Mouse (Mus musculus): Measurements from ENCODE around the gene Gm47996. TPM values are rescaled to one million over a fixed set of nuclear protein-coding genes. Genes with fewer than 3 reads are reported as not detected.

Gm47996 gene
- polyA plus RNA-seq, 1 experiment, result 0.08 TPM

GRCm38 (mm10) chr1:151243332-151243731 lies 33.4 kb downstream of the Gm47996 start:
- no peak for DNase-seq (ENCODE audit: low read depth)
- TF ChIP-seq POLR2A (IDR thresholded peaks at IDR 0.05; ENCODE audit: borderline replicate concordance, extremely low read depth, insufficient read depth, insufficient read length, poor library complexity, severe bottlenecking), result no peak
- no peak for TF ChIP-seq CTCF (IDR thresholded peaks at IDR 0.05; ENCODE audit: borderline replicate concordance, extremely low read depth, insufficient read depth, insufficient read length)

GRCm38 (mm10) chr1:151244013-151244412 lies 34.1 kb downstream of the Gm47996 start:
- TF ChIP-seq CTCF (IDR thresholded peaks at IDR 0.05; ENCODE audit: borderline replicate concordance, extremely low read depth, insufficient read depth, insufficient read length) (no peak), POLR2A (IDR thresholded peaks at IDR 0.05; ENCODE audit: borderline replicate concordance, extremely low read depth, insufficient read depth, insufficient read length, poor library complexity, severe bottlenecking) (no peak)
- DNase-seq (ENCODE audit: low read depth), result no peak

DNA sequence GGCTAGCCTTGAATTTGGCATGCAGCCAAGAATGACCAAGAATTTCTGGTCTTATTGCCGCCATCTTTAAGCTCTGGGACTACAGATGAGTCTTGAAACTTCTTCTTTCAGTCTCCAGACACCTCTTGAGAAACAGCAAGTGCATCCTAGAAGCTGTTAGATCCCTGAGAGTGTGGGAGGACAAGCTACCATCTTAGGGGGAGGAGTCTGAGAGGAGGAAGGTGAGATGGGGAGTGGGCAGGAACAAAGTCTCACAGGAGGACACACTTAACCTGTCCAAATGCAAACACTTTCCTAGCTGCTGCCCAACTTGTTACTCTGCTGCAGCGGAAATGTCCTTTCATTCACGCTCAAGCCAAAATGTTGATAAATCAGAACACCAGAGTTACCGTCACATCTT lies 34.8 kb downstream of the Gm47996 start:
- no peak for DNase-seq (ENCODE audit: low read depth)
- no peak for TF ChIP-seq CTCF (IDR thresholded peaks at IDR 0.05; ENCODE audit: borderline replicate concordance, extremely low read depth, insufficient read depth, insufficient read length)
- no peak for TF ChIP-seq POLR2A (IDR thresholded peaks at IDR 0.05; ENCODE audit: borderline replicate concordance, extremely low read depth, insufficient read depth, insufficient read length, poor library complexity, severe bottlenecking)

DNA sequence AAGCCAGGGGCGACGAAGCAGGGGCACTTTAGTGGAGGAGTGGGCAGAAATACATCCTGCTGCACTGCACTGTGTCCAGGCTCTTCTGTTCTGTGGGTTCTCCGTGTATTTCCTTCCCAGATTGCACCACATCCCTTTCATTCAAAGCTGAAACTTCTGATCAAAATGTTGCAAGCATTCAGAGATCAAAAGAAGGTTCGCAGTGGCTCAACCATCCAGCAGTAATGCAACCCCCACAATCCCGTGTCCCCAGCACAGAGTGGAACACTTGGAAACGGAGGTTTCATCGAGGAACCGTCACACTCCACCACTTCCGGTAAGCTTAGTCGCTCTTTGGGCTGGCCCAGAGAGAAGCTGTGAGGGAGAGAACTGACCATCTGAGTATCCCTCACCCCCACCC lies 35.2 kb downstream of the Gm47996 start:
- TF ChIP-seq CTCF (IDR thresholded peaks at IDR 0.05; ENCODE audit: borderline replicate concordance, extremely low read depth, insufficient read depth, insufficient read length), result no peak
- TF ChIP-seq POLR2A (IDR thresholded peaks at IDR 0.05; ENCODE audit: borderline replicate concordance, extremely low read depth, insufficient read depth, insufficient read length, poor library complexity, severe bottlenecking), result no peak

GRCm38 (mm10) chr1:151245846-151246245 lies 35.9 kb downstream of the Gm47996 start:
- TF ChIP-seq POLR2A (IDR thresholded peaks at IDR 0.05; ENCODE audit: borderline replicate concordance, extremely low read depth, insufficient read depth, insufficient read length, poor library complexity, severe bottlenecking), result no peak
- no peak for TF ChIP-seq CTCF (IDR thresholded peaks at IDR 0.05; ENCODE audit: borderline replicate concordance, extremely low read depth, insufficient read depth, insufficient read length)
- DNase-seq (ENCODE audit: low read depth), result no peak

More for the DNA sequence above, 35.2 kb downstream of the Gm47996 start:
- no peak for DNase-seq (ENCODE audit: low read depth)

DNA sequence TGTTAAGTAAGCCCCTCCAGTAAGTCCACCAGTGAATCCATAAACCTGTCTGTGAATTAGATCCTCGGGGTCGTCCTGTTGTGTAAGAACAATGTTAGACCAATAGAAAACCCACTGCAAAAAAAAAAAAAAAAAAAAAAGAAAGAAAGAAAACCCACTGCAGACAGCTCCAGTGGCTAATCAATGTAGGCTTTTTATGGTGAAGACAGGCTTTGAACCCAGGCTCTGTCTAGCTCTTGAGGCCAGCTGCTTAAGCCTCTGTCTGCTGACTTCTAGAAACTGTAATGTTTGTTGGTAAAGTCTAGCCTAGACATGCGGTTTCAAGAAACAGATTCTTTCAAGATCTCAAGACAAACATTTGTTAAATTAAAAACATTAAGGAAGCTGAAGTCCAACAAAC lies 40.2 kb downstream of the Gm47996 start:
- no peak for TF ChIP-seq POLR2A (IDR thresholded peaks at IDR 0.05; ENCODE audit: borderline replicate concordance, extremely low read depth, insufficient read depth, insufficient read length, poor library complexity, severe bottlenecking)
- TF ChIP-seq CTCF (IDR thresholded peaks at IDR 0.05; ENCODE audit: borderline replicate concordance, extremely low read depth, insufficient read depth, insufficient read length), result no peak
- no peak for DNase-seq (ENCODE audit: low read depth)

DNA sequence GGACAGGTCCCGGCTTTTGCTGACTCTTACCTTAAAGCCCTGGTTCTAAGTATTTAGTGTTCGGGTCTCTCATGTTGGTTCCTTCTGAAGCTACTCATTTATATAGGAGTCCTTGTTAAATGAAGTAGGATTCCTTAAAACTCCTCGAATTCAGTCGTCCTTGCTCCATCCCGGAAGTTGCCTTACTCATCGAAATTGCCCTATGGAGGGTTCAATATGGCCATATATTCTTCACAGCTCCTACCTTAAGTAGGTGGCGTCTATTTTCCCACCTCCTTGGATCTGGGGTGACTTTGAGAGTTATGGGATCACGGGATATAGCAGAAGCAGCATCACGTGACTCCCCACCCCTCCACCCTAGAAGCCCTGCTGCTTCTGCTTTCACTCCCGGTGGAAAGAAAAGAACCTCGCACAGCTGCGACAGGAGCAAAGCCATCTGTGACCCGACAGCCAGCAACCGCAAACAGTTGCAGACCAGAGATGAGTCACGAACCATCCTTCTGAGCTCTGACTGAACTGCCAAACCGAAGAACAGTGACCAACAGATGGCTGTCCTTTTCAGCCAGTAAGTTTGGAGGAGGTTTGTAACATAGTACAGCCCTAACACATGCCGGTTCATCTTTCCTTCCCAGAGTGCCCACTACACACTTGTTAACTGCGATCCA lies 40.7 kb downstream of the Gm47996 start:
- DNase-seq (ENCODE audit: low read depth), result peak; percentile 45
- TF ChIP-seq POLR2A (IDR thresholded peaks at IDR 0.05; ENCODE audit: borderline replicate concordance, extremely low read depth, insufficient read depth, insufficient read length, poor library complexity, severe bottlenecking) (no peak), CTCF (IDR thresholded peaks at IDR 0.05; ENCODE audit: borderline replicate concordance, extremely low read depth, insufficient read depth, insufficient read length) (no peak)

GRCm38 (mm10) chr1:151251194-151252010 lies 41.5 kb downstream of the Gm47996 start:
- peak; percentile 6 for DNase-seq (ENCODE audit: low read depth)
- TF ChIP-seq POLR2A (IDR thresholded peaks at IDR 0.05; ENCODE audit: borderline replicate concordance, extremely low read depth, insufficient read depth, insufficient read length, poor library complexity, severe bottlenecking), result no peak
- TF ChIP-seq CTCF (IDR thresholded peaks at IDR 0.05; ENCODE audit: borderline replicate concordance, extremely low read depth, insufficient read depth, insufficient read length), result no peak

GRCm38 (mm10) chr1:151255422-151255821 lies 45.5 kb downstream of the Gm47996 start:
- TF ChIP-seq CTCF (IDR thresholded peaks at IDR 0.05; ENCODE audit: borderline replicate concordance, extremely low read depth, insufficient read depth, insufficient read length) (no peak), POLR2A (IDR thresholded peaks at IDR 0.05; ENCODE audit: borderline replicate concordance, extremely low read depth, insufficient read depth, insufficient read length, poor library complexity, severe bottlenecking) (no peak)
- DNase-seq (ENCODE audit: low read depth), result no peak

GRCm38 (mm10) chr1:151258090-151258954 lies 48.4 kb downstream of the Gm47996 start:
- no peak for TF ChIP-seq POLR2A (IDR thresholded peaks at IDR 0.05; ENCODE audit: borderline replicate concordance, extremely low read depth, insufficient read depth, insufficient read length, poor library complexity, severe bottlenecking)
- TF ChIP-seq CTCF (IDR thresholded peaks at IDR 0.05; ENCODE audit: borderline replicate concordance, extremely low read depth, insufficient read depth, insufficient read length), result no peak
- no peak for DNase-seq (ENCODE audit: low read depth)

GRCm38 (mm10) chr1:151259061-151259460 lies 49.1 kb downstream of the Gm47996 start:
- no peak for TF ChIP-seq CTCF (IDR thresholded peaks at IDR 0.05; ENCODE audit: borderline replicate concordance, extremely low read depth, insufficient read depth, insufficient read length)
- TF ChIP-seq POLR2A (IDR thresholded peaks at IDR 0.05; ENCODE audit: borderline replicate concordance, extremely low read depth, insufficient read depth, insufficient read length, poor library complexity, severe bottlenecking), result no peak
- DNase-seq (ENCODE audit: low read depth), result peak; percentile 11

Other genes with a start within 250 kb of the Gm47996 start
- 5.8 and 7.2 TPM in 2 replicates for gene Hmcn1, start 216.7 kb upstream of the Gm47996 start, polyA plus RNA-seq (2012; rRNA removed)
- 0.05 TPM in 1 of 2 replicates, not detected in the other for gene Gm47985, start 27.6 kb upstream of the Gm47996 start, polyA plus RNA-seq (2012; rRNA removed)
- not detected in 2 replicates for gene Gm8947, start 17.8 kb upstream of the Gm47996 start, polyA plus RNA-seq (2012; rRNA removed)
- gene Gm47995, start 11.7 kb upstream of the Gm47996 start, polyA plus RNA-seq (2012; rRNA removed), result not detected in 2 replicates
- gene 3110040M04Rik, start 6.0 kb upstream of the Gm47996 start, polyA plus RNA-seq (2012; rRNA removed), result not detected in 2 replicates
- gene Ivns1abp, start 134.3 kb downstream of the Gm47996 start, polyA plus RNA-seq (2012; rRNA removed), result 203 and 240 TPM in 2 replicates
- 12.0 and 15.0 TPM in 2 replicates for gene Swt1, start 218.3 kb downstream of the Gm47996 start, polyA plus RNA-seq (2012; rRNA removed)
- 33.2 and 33.6 TPM in 2 replicates for gene Trmt1l, start 218.4 kb downstream of the Gm47996 start, polyA plus RNA-seq (2012; rRNA removed)